Mouse (Mus musculus) embryo, embryonic 10.5 days (tissue): Measurements from ENCODE around the gene Fas.
A peak's percentile ranks its signal among the peaks of the same experiment; 100 is the strongest.

ENCODE experiments used
- DNase-seq: peaks from one replicate; pipeline ENCODE4 v3.0.0-alpha.2; 2015; ENCODE audit warnings: low spot score

Fas gene

DNA sequence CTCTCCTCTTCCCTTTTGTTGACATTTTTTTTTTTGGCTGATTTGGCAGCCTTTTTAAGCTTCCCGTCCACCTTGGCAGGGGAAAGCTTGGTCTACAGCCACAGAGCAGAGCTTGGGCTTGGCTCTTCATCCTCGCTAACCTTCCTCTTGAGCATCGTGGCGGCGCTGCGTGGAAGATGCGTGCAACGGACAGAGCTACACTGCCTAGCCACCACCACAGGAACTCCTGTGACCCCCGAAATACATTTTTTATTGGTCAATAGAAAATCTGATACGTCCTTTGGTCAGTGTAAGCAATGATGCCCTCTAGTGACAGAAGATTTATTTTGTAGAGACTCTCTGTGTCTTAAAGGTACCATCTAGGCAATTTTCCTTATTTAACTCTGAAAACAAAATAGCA, 6.1 kb upstream of the Fas start:
- peak; percentile 24 for DNase-seq

DNA sequence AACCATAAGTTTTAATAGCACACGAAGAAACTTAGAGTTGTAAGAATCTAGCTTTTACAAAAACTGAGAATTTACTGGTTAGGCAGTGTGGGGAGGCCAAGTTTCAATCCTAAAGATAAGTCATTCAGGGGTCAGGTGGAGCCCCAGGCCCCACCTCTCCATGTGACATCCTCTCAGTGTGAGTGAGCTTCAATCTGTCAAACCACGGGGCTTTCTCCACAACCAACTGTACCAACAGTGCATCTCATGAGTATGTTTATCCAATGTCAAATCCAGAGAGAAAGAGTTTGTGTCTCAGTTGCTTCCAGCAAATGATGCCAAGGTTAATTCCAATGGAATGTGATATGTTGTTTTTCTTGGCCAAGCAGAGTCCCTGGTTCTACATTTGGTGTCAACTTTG, 5.6 kb upstream of the Fas start:
- DNase-seq, result no peak

DNA sequence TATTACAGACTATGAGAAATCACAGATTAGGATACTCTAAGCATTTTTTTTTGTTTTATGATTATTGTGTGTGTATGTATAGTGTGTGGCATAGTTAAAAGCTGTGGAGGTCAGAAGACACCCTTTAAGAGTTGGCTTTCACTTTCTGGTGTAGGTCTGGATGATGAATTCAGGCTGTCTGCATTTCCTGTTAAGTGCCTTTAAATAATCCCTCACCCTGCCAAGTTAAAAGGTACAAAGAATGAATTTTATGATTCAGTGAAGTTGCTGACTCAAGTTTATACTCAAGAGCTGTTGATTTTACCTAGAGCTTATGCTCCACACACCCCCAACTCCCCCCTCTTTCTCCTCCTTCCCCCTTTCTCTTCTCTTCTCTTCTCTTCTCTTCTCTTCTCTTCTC, 3.2 kb upstream of the Fas start:
- DNase-seq, result no peak

DNA sequence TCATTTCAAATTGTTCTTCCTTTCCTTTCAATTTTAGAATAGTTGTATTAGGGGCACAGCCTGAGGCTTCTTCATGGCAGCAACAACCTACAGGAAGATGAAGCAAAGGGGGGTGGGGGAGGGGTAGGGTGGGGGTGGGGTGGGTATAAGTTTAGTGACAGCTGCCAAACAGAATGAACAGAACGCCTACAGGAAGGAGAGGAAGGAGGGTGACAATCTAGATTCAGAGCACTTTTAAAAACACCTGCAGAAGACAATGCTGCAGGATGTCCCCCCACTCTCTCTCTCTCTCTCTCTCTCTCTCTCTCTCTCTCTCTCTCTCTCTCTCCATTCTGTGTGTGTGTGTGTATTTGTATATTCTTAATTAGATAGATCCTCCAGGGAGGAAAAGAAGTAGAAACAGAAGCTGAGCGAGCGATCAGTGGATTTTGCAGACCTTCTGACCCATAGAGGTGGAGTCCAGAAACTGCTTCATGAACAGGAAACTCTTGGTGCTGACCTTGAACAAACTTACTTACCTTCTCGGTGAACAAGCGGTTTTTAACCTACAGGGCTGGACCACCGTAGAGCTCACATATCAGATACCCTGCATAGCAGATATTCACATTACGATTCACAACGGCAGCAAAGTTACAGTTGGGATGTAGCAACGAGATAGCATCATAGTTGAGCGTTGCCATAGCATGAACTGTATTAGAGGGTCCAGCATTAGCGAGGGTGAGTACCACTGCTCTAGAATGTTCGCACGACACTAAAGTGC, 2.6 kb upstream of the Fas start:
- no peak for DNase-seq

DNA sequence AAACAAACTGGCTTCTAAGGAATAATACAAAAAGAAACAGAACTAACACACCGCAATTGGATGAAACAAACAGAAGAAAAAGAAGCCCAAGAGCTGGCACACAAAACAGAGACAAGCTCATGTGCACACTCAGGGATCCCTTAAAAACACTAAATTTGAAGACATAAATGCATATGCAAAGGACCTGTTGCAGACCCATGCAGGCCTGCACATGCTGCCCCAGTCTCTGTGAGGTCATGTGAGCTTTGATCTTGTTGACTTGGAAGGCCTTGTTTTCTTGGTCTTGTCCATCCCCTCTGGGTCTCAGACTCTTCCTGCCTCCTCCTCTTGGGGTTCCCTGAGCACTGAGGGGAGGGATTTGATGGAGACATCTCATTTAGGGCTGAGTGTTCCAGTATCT, 1.8 kb upstream of the Fas start:
- DNase-seq, result no peak

DNA sequence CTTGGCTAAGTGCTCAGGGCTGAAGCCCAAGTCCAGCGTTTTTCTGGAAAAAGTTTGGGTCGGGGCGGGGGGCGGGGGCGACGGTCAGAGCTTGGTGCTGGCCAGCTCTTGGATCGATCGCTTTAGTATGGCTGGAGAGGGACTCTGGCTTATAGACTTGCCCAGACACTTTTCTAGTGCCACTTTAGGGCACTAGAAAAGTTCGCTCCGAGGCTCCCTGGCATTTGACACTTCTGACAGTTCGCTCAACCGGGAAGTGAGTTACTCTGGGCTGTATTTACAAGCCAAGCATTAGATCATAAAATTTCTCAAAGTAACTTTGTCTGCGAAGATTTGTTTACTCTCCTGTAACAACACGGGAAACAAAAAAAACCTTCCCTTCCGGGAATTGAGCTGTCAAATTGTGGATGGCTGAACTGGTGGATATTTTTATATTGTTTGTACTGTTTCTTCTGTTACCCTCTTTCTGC, 441 bp downstream of the Fas start:
- no peak for DNase-seq

DNA sequence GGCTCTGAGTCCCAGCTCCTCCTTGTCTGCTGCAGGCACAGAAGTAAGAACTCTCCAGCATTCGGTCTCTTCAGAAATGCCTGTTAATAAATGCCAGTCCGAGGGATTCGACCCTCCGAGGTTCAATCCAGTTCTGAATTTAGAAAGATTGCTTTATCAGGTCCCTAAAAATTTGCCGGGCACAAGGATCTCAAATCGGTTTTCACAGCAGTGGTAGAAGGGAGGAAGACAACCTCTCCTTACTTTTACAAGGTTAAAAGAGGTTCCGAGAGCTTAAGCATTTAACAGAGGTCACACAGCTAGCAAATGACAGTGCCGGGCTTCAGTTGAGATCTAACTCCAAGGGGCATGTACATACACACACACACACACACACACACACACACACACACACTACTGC, 913 bp downstream of the Fas start:
- no peak for DNase-seq

DNA sequence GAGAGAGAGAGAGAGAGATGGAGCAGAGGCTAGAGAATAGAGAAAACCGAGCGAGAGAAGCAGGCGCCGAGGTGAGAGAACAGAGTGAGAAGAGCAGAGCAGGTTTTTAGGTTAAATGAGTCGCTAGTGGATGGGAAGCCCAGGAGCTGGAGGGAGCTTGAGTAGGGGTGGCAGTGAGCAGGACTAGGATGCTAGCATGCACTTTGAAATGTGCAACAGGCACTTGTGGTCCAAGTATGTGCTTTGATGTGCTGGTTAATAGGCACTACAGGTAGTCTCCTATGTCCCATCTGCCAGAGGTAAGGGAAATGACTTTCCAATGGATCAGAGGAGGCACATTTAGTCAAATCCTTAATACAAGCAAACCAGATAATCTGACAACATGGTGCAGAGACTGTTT, 1.5 kb downstream of the Fas start:
- DNase-seq, result no peak

DNA sequence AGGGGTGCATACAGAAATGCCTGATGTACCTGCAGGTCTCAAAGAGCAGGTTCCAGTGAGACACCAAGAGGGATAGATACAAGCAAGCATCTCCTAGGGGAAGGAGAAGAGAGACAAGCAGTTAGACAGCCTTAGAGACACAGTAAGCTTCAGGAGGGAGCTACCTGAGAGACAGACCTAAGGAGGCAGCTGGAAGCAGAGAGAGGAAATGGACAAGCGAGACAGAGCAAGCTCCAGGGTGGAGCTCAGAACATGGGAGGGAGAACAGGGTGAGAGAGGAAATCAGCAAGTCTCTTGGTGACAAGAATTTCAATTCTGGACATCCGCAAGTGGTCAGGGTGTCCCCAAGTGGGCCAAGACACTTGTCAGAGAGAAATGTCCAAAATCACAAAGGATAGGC, 2.2 kb downstream of the Fas start:
- DNase-seq, result no peak

DNA sequence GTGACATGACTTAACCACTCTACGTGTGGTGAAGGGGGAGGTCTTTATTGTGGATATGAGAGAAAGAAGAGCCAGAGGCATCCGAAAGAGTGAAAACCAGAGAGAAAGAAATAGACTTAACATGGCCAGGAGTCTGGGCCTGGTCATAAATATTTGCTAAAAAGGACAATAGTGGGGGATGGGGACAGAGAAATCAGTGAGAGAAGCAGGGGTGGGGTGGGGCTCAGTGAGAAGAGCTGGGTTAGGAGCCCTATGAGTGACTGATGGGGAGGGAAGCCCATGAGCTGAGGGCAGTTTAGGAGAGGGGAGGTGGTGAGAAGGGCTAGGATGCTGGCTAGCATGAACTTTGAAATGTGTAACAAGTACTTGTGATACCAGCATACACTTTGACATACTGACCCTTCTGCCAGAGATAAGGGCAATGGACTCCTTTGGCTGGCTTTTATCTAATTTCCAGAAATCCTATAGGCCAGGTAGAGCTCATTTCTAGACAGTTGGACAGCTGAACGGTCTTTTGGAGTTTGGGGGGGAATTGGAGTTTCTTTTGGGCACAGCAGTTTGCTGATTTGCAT, 3.0 kb downstream of the Fas start:
- DNase-seq, result no peak

DNA sequence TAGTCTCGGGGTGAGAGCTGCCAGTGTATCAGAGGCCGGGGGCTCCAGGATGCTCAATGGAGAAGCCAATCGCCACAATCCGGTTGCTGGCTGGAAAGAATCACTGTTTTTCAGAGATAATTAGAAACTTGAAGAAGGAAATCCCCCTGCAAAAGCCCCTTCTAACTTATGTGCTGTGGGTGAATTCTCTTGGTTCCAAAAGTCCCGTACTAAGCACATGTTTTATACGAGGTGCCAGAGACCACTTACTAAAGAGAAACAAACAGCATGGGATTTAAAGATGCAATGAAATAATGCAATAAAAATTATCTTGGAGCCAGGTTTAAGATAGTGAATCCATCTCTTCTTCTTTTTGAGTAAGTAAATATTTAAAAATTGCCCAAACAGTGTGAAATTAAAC, 5.0 kb downstream of the Fas start:
- DNase-seq, result no peak

DNA sequence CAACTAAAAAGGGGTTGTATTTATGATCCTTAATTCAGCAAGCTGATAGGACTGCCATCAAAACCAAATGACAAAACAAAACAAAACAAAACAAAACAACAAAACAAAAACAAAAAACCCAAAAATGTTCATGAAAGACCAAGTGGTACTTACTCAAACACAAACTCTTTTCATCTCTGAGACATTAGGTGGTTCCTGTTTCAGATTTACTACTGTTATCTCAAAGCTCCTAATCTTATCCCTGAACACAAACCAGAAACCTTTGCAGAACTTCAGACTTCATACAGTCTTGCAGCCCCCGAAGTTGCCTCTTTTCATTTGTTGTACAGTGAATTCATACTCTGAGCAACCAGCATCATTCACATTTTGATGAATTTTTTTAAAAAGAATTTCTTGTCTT, 8.1 kb downstream of the Fas start:
- DNase-seq, result no peak

DNA sequence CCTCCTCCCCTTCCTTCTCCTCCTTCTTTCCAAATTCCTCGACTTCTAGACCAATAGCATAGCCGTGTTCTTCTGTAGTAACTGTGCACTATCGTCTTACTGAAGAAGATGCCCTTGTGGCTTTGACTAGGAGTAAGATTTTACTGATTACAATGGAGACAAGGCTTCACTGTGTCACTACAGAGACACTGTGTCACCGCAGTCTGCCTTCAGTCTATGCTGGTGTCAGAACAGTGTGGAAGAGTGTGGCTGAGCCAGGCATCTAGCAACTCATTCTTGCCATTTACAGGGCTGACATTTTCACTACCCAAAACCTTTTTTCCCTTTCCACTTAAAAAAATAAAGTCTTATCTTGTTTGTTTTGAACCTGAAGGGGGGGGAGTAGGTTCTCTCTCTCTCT, 8.8 kb downstream of the Fas start:
- no peak for DNase-seq

DNA sequence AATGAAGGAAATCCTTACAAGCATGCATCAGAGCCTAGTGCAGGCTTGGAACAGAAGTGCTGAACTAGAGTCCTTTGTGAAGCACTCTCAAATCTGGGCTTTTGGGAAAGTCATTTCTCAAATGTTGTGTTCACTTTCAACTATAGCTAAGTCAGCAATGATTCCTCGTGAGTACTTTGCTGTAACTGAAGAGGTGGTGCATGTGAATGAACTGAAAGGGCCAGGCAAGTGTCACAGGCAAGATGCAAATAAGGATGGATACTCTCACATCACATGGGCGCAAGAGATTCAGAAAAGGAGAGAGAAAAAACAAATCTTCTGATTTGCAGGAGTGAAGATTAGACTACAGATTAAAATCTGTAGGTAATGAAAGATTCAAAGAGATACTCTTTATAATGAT, 10.0 kb downstream of the Fas start:
- no peak for DNase-seq

DNA sequence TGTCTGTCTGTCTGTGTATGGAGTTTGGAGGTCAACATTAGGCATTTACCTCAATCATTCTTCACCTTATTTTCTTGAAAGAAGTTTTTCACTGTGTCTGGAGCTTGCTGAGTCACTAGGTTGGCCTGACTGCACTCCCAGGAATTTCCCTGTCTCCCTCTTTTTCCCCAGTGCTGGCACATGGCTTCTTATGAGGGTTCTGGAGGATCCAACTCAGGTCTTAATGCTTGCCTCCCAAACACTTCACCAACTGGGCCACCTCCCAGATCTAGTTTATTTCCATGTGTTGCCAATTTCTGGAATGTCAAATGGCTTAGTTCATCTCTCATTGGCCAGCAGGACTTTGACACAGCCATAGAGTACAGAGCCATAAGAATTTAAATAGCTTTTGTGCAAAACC, 14.5 kb downstream of the Fas start:
- no peak for DNase-seq

DNA sequence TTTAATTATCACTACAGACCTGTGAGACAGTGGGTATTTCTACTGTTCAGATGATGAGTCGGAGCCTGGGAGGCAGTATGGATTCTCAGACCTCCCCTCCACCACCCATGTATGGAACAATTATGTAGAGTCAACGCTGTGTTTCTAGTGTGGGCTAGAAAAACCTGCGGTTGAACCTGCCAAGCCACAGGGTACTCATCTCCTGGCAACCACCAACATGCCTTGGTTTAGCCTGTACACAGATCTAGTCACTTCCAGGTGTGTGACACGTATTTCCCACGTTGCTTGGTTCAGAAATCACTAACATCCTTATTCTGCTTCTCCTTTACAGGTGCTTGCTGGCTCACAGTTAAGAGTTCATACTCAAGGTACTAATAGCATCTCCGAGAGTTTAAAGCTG, 16.3 kb downstream of the Fas start:
- DNase-seq, result no peak

DNA sequence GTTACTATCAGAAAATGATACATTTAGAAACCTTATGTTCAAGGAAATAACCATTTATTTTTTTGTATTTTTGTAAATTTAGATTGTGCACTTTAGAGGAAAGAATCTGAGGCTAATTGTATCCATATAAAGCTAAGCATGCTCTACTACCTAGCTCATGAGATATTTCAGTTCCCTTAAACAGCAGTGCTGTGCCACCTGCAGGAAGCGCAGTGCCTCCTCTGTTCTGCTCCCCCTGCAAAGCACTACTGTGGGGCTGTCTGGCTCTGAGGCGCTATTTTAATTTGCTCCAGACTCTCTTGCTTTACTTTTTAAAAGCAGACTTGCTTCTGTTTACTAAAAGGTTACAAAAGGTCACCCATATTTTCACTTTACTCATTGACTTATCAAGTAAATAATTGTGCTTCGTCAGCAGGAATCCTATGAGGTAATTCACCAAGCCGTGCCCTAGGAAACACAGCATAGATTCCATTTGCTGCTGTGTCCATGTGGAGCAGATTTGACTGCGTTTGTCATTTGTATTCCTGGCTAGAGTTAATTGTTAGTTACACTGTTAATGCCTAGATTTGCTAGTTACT, 21.8 kb downstream of the Fas start:
- DNase-seq, result peak; percentile 4

DNA sequence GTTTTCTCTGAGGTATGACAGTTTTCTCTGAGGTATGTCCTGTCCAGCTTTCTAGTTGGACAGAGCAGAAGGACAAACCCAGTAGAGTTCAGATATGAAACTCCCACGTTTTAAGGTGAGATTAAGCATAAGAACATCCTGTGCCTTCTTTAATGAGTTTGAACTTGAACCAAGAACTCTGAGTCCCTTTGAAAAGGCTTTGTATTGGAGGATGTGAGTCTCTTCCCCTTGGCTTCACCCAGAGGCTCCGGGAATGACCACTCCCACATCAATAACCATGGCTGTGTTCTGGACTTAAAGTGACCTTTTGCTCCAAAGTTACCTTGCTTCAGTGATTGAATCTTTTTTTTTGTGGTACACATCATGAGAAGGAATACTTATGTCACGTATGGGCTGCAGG, 37.6 kb downstream of the Fas start:
- DNase-seq, result no peak

DNA sequence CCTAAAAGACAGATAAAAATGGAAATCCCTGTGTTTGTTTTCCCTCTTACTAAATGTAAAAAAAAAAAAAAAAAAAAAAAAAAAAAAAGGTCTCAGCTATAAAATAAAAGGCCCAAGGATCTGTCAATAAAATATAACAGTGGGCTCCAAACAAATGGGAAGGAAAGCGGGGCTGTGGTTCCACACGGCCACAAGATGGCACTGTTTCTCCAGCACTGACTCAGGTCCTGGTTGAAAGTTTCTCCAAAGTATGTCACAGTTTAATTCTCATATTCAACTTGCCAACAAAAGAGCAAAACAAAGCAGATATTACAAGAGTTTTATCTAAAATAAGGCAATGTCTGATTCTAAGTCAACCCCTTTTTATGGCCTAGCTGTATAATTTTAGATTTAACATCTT, 43.8 kb downstream of the Fas start:
- DNase-seq, result peak; percentile 88

DNA sequence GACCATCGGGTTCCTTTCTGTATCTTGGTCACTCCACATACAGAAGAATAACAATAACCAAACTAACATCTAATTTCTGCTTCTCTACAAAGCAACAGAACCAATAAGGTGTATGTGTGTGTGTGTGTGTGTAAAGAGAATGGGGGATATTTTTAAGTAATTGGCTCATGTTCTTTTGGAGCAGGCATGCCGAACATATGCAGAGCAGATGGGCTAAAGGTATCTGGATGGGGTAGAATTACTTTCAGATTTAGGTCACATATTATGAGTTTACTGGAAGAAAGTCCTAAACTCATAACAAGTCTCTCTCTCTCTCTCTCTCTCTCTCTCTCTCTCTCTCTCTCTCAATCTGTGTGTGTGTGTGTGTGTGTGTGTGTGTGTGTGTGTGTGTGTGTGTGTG, 54.2 kb downstream of the Fas start:
- DNase-seq, result no peak

DNA sequence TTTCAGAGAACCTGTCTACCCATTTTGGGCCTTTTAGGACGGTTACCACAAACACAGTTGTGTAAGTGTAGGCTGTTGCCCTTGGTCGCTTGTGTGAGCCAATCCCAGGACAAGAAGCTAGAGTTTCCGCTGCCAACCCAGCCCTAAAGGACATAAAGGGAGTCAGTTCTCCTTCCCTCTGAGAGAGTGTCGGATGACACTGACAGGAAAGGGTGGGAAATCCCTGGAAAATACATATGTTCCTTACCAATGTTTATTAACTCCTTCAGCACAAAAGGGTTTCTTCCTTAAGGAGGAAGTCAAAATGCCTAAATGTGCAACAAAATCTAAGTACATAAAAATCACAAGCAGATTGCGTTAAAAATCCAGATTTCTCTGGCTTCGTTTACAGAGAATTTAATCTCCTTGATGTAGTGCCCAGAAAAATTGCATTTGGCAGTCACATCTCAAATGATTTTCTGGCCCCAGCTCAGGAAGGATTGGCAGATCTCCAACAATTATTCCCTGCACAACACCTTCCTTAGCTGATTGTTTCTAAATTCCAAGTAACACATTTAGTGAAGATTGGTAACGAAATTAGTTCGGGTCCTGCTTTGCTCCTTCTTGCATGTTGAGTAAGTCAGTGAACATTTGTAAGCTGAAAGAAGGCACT, 55.3 kb downstream of the Fas start:
- DNase-seq, result peak; percentile 38

DNA sequence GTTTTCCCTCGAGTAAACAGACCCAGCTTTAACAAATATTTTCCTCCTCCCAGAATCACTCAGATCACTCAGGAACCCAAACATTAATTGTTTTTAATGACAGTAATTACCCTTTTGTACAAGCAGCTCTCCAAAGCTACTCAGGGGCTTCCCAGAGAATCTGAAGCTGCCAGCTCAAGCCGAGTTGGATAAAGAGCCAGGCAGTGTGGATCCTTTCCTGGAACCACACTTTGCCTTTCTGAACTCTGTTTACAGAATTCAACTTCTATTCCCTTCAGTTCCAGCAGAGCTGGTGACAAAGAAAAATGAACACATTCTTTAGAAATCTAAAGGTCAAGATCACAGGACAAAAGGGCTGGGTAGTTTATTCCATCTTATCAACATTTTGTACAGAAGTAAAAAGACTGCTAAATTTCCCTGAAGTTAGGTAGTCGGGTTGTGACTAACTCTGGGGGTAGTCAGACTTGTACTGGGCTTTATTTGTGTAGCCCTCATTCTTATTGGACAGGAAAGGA, 62.9 kb downstream of the Fas start:
- DNase-seq, result no peak

DNA sequence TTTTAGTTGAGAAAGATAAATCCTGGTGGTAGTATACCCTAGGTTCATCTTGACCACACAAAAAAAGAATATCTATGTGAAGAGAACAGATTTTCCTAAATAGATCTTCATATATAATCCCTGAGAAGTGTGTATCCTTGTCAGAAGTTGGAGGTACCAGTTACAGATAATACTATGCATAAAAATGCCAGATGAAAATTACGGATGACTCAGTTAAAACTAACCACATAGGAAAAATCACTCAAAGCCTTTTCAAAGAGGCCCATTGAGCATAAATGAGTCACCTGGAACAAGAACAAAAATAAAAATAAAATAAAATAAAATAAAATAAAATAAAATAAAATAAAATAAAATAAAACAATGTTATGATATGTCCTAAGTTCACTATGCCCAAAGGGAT, 72.2 kb downstream of the Fas start:
- DNase-seq, result no peak
